Comparison of ENCODE assay signal across 10 mouse cellular contexts in the genomic region with DNA sequence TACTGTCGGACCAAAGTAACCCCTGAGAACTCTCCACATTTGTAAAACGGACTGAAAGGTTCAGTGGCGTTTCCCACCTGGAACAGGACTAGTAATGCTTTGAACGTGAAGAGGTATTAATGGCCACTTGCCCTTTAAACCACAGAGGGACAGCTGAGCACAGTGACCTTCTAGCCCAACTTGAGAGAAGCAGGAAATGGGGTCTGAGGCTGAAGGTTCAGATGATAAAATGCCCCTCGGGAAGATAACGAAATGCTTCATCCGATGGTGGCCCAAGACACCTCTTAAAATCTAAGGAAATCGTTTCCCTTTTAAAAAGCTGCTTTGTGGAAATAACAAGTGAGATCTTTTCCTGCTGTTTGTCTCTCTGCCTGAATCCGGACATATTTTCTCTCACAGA.
A peak's percentile ranks its signal among the peaks of the same experiment; 100 is the strongest.
DNase-seq lines count a peak whose midpoint lies in the region; ATAC-seq and TF ChIP-seq lines count a peak whose summit lies in the region.
"Had no signal": no experiment of that assay in that cellular context is flagged by ENCODE, and none has a peak within 500 bp of the region (broad histone marks: within the 10 kb centered on the region; RNA-seq: fewer than 3 reads in every experiment).

No protein-coding gene starts in this region.

- H3K27me3 ChIP-seq in kidney, postnatal 0 days (ENCODE audit: insufficient read depth, low read length) = no peaks in the 10 kb centered on the region
- H3K27me3 ChIP-seq: embryonic facial prominence, embryonic 12.5 days; limb, embryonic 13.5 days had no signal

- peak overlapping the region; percentile 61 for H3K4me3 ChIP-seq in bone marrow macrophage, adult 2 months (ENCODE audit: insufficient read depth, low read length)
- H3K4me3 ChIP-seq in kidney, postnatal 0 days (replicated peaks; ENCODE audit: low read depth, low read length) = no peak overlapping the region
- H3K4me3 ChIP-seq: embryonic facial prominence, embryonic 12.5 days; limb, embryonic 13.5 days had no signal

- peaks cover 11% of the 10 kb centered on the region for H3K4me1 ChIP-seq in bone marrow macrophage, adult 2 months (ENCODE audit: control insufficient read depth, insufficient read depth, low read length)
- no peaks in the 10 kb centered on the region for H3K4me1 ChIP-seq in kidney, postnatal 0 days (replicated peaks; ENCODE audit: insufficient read depth, low read length)
- H3K4me1 ChIP-seq: embryonic facial prominence, embryonic 12.5 days; limb, embryonic 13.5 days had no signal

- peak; percentile 18 for DNase-seq in embryo, embryonic 10.5 days (ENCODE audit: low spot score)
- DNase-seq in embryo, embryonic 11 days = no peak
- DNase-seq in kidney, adult 18-20 months = peak; percentile 12
- DNase-seq in kidney, postnatal 4 days = no peak
- no peak for DNase-seq in kidney, postnatal 0 days (ENCODE audit: low spot score)

- H3K36me3 ChIP-seq in kidney, postnatal 0 days (ENCODE audit: insufficient read depth, low read length) = no peaks in the 10 kb centered on the region
- H3K36me3 ChIP-seq: embryonic facial prominence, embryonic 12.5 days; G1E; limb, embryonic 13.5 days had no signal

- no peak overlapping the region for H3K9ac ChIP-seq in kidney, postnatal 0 days (ENCODE audit: low read depth, low read length)
- H3K9ac ChIP-seq: embryonic facial prominence, embryonic 12.5 days; limb, embryonic 13.5 days had no signal

- TF ChIP-seq POLR2A in bone marrow macrophage, adult 2 months (IDR thresholded peaks at IDR 0.05; ENCODE audit: borderline replicate concordance, low read depth, low read length) = no peak

- H3K9me3 ChIP-seq in kidney, postnatal 0 days (replicated peaks; ENCODE audit: low read length) = no peaks in the 10 kb centered on the region
- H3K9me3 ChIP-seq: embryonic facial prominence, embryonic 12.5 days; limb, embryonic 13.5 days had no signal

- no peak overlapping the region for H3K4me2 ChIP-seq in kidney, postnatal 0 days (ENCODE audit: low read length)
- H3K4me2 ChIP-seq: embryonic facial prominence, embryonic 12.5 days; limb, embryonic 13.5 days had no signal

- no peak for ATAC-seq in kidney, postnatal 0 days (replicated peaks; ENCODE audit: low FRiP score, low read depth)
- no peak for ATAC-seq in megakaryocyte progenitor cell, adult 5-6 weeks (replicated peaks; ENCODE audit: poor library complexity)

- peak overlapping the region; percentile 93; the same call in 1 of the 2 replicates for H3K27ac ChIP-seq in bone marrow macrophage, adult 2 months (ENCODE audit: insufficient read depth, low read depth, low read length)
- peak overlapping the region; percentile 13; the same call in 1 of the 2 replicates for H3K27ac ChIP-seq in kidney, postnatal 0 days
- H3K27ac ChIP-seq: embryonic facial prominence, embryonic 12.5 days; limb, embryonic 13.5 days had no signal

- WGBS in kidney, postnatal 0 days = 47% methylated on average over 9 of the region's 9 CpGs

- no peak for TF ChIP-seq CTCF in bone marrow macrophage, adult 2 months (IDR thresholded peaks at IDR 0.05; ENCODE audit: low read depth, low read length)
- TF ChIP-seq CTCF in kidney, postnatal 0 days (IDR thresholded peaks at IDR 0.05; ENCODE audit: low read depth) = no peak

Comparison
In these comparisons a context has a peak if more than half of its experiments do, and no peak if none do; other contexts are left out.
1. DNase-seq: peak in embryo, embryonic 10.5 days (single experiment) and kidney, adult 18-20 months (single experiment); none in embryo, embryonic 11 days (single experiment), kidney, postnatal 4 days (0 of 2) and kidney, postnatal 0 days (single experiment).